Mouse (Mus musculus): Measurements from ENCODE around the gene Fbrs.
"Not testable (repeated sequence)": the region's sequence is repeated elsewhere in the genome, so short reads cannot be mapped to it uniquely, and the experiment has no call there.

Fbrs gene

DNA sequence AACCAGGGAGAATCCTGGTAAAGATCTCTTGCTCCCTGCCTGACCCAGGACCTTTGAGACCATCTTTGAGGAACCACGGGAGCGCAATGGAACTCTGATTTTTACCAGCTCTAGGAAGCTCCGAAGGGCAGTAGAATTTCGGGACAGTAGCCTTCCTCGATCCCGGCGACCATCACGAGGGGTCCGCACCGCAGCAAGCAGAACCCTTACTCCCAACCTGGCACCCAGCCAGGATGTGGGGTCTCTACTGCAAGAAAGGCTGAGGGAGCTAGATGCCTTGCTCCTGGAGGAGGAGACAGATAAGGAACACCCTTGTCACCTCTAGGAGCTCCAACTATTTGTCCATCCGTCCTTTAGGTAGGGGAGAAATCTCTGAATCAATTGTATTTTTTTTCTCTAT lies 2.7 kb upstream of the Fbrs start:
- DNase-seq (ENCODE audit: low spot score in 2 of 2) = peak in 1 of 2 experiments; percentile 15

DNA sequence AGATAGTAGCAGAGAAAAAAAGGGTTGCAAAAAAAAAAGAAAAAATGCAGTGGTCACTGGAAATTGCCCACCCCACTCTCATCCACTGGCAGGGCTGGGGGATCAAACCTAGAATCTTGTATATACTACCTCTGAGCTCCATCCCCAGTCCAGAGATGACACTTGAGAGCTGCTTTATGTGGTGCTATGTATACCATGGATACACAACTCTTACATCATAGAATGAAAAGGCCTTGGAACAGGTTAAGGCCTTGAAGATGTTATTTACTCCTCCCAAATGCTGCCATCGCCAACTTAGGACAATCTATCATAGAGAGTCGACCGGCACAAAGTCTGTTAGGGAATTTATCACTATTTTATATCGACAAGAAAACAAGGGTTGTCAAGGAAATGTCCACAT lies 2.1 kb upstream of the Fbrs start:
- DNase-seq (ENCODE audit: low spot score in 2 of 2) = peak in 1 of 2 experiments; percentile 11

DNA sequence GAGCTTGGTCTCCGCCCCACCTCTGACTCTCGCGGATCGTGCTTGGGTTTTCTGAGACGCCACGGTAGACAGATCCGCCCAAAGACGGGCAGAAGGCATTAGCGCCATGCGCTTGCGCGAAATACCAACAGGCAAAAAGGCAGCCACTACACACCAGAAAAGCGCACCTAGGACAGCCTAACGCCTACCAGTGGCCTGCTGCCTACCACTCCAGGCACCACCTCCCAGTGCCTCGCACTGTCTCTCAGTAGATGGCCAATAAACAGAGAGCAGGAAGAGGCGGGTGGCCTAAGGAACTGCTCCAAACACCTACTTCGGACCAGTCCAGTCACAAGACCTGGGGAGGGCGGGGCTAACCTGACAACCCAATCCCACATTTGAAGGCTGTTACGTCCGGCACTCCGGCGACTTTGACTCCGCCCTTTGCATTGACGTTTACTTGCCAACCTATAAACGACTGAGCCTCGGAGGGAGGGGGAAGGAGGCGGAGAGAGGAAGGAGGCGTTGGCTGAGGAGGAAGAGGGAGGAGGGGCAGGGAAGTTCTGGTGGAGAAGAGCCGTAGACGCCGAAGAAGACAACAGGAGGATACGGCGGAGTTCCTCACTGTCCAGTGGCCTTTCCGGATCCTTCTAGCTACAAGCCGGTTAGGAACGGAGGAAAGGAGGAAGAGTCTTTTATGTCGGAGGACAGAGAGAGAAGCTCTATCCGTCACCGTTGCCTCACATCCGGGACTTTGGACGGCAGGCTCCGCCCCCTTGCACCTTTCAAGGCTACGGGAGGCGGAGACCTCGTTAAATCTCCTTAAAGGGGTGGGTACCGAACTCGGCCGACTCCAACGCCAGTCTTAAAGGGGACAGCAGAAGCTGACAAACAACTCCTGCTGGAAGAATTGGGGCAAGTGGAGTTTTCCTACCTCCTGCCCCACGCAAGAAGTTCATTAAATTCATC lies 1.0 kb upstream of the Fbrs start:
- peak; percentile 100 for DNase-seq (ENCODE audit: low spot score in 2 of 2)

DNA sequence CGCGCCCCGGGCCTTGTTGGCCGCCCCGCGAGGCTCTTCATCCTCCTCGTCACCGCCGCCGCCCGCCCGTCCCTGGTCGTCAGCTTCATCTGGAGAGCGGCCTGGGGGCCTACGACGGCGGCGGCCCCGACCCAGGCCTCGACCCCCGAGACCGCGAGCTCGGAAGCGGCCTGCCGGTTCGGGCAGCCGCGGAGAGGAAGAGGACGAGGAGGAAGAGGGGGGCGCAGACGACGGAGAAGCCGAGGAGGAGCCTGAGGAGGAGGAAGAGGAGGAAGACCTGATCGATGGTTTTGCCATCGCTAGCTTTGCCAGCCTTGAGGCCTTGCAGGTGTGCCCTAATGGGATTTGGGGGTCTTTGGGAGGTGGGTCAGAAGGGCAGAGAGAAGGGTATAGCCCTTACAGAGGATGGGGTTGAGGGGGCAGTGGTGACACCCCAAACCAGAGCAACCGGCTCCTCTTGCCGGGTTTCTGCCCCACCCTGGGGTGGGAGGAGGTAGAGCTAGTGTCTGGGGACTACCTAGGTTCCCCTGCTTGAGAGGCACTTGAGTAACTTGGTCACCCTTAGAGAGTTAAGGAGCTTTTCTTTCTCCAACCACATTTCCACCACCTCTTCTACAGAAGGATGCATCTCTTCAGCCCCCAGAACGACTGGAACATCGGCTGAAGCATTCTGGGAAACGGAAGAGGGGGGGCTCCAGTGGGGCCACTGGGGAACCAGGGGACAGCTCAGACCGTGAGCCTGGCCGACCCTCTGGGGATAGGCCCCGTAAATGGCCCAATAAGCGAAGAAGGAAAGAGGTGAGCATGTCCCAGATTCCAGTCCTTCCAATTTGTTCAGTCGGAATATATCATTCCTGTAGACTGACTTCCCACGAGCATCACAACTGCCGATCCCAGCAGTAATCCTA lies 573 bp downstream of the Fbrs start:
- peak; percentile 34 to 39 for DNase-seq (ENCODE audit: low spot score in 2 of 2)

DNA sequence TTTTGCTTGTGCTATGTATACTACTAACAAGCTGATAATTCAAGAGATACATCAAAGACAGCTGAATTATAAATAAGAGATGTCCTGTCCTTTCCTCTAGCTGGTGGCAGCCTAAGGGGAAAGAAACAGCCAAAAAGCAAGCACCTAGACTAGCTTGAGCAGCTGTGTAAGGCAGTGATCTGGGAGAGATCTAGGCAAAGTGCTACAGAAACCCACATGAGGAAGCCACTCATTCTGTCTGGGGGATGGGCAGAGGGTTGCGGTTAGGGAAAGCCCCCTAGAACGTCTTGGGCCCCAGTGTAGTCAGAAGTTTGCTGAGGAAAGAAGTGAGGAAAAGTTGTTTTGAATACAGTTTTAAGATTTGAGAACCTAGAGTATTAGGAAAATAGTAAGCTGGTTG lies 1.3 kb downstream of the Fbrs start:
- peak in 1 of 2 experiments; percentile 20 for DNase-seq (ENCODE audit: low spot score in 2 of 2)

DNA sequence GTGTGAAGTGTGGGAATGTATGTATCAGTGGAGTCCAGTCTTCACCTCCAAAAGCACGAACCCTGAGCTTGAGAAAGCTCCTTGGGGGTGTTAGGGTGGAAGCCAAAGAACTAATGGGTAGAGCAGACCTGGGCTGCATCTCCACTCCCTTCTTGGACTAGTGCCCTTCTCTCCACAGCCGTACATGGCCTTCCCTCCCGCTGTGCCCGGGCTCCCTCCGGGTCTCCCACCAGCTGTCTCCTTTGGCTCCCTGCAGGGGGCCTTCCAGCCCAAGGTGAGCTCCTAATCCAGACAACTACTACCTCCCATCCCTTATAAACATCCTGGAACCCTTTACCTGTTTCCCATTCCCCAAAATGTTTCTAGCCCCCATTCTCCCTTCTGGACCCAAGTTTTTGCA lies 6.4 kb downstream of the Fbrs start:
- DNase-seq (ENCODE audit: low spot score in 2 of 2) = no peak

DNA sequence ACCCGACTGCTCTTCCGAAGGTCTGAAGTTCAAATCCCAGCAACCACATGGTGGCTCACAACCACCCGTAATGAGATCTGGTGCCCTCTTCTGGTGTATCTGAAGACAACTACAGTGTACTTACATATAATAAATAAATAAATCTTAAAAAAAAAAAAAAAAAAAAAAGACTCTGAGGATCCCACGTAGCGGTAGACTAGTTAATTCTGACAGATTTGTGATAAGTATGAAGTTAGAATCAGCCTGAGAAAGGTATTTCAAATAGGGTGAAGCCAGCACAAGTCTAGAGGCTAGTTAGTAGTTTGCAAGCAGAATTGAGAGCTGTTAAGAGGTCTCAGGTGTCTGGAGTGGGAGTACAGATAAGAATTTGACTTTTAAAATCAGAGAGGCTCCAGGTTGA lies 9.4 kb downstream of the Fbrs start:
- DNase-seq (ENCODE audit: low spot score in 2 of 2) = not testable (repeated sequence)

DNA sequence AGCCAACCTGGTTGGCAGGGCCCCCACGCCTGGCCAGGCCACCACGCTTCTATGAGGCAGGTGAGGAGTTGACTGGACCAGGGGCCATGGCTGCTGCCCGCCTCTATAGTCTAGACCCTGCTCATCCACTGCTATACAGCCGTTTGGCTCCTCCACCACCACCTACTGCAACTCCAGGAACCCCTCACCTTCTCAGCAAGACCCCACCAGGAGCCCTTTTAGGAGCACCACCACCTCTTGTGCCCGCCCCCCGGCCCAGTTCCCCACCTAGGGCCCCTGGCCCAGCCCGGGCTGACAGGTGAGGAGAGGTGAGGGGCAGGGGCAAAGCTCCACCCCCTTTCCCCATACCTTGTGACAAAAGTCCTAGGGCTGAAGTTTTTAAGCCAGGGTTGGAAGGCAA lies 11.0 kb downstream of the Fbrs start:
- DNase-seq (ENCODE audit: low spot score in 2 of 2) = no peak

DNA sequence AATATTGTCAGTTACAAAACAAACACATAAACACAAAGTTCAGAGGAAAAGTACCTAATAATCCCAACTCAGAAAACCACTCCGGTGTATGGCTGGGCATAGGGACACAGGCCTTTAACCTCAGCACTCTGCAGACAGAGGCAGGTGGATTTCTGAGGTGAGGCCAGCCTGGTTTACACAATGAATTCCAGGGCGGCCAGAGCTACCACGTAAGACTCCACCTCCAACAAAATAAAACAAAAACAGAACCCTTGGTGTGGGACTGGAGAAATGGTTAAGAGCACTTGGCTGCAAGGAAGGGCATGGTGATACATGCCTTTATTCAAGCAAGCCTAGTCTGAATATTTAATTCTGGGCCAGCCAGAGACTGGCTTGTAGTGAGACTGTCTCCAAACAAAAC lies 12.8 kb downstream of the Fbrs start:
- no peak for DNase-seq (ENCODE audit: low spot score in 2 of 2)

DNA sequence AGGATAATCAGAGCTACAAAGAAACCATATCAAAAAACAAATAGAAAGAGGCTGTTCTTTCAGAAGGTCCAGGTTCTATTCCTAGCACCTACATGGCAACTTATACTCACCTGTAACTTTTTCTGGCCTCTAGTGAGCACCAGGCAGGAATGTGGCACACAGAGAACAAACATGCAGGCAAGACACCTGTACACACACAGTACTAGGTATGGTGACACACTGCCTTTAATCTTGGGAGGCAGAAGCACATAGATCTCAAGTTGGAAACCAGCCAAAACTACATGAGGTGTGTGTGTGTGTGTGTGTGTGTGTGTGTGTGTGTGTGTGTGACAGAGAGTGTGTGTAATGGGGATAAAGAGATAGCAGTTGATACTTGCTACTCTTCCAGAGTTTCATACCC lies 15.6 kb downstream of the Fbrs start:
- DNase-seq (ENCODE audit: low spot score in 2 of 2) = no peak

DNA sequence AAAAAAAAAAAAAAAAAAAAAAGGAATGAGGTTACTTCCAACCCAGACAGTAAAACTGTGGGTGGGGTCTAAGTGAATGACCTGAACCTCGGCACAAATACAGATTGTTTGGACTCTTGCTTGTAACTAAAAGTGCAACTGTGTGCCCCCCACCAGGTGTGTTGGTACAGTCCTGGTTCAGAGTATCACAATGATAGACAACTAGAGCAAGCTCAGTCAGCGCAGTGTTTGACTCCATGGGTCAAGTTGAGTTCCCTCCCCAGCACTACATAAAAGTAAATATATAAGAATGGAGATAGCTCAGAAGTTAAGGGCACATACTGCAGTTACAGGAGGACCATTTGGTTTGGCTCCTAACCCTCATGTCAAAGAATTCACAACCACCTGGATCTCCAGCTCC lies 18.4 kb downstream of the Fbrs start:
- DNase-seq (ENCODE audit: low spot score in 2 of 2) = no peak

DNA sequence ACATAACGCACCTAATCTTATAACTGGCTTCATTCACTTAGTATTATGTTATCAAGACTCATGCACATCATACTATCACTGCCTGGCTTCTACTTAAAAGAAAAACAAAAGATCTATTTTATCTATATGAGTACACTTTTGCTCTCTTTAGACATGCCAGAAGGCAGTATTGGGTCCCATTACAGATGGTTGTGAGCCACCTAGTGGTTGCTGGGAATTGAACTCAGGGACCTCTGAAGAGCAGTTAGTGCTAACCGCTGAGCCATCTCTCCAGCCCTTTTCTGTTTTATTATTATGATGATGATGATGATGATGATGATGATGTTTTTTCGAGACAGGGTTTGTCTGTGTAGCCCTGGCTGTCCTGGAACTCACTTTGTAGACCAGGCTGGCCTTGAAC lies 19.4 kb downstream of the Fbrs start:
- DNase-seq (ENCODE audit: low spot score in 2 of 2) = peak in 1 of 2 experiments; percentile 25

DNA sequence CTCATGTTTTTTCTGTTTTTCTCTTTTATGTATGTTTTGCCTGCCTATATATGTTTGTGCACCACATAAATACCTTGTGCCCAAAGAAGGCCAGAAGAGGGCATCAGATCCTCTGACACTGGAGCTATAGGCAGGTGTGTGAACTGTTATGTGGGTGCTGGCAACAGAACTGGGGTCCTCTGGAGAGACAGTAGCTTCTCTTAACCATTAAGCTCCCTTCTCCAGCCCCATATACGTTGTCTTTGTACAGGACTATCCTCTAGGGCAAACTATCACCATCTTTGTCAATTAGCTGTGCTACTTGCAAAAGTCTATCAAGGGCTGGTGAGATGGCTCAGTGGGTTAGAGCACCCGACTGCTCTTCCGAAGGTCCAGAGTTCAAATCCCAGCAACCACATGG lies 29.3 kb downstream of the Fbrs start:
- no peak for DNase-seq (ENCODE audit: low spot score in 2 of 2)

DNA sequence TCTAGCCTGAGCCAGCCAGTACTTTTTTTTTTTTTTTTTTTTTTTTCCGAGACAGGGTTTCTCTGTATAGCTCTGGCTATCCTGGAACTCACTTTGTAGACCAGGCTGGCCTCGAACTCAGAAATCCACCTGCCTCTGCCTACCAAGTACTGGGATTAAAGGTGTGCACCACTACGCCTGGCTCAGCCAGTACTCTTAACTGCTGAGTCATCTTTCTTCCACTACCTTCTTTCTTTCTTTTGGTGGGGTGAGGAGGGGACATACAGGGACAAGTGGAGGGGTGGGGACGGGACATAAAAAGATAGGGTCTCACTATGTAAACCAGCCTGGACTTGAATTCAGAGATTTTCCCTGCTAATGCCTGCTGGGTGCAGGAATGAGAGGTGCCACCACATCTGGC lies 30.8 kb downstream of the Fbrs start:
- not testable (repeated sequence) for DNase-seq (ENCODE audit: low spot score in 2 of 2)

DNA sequence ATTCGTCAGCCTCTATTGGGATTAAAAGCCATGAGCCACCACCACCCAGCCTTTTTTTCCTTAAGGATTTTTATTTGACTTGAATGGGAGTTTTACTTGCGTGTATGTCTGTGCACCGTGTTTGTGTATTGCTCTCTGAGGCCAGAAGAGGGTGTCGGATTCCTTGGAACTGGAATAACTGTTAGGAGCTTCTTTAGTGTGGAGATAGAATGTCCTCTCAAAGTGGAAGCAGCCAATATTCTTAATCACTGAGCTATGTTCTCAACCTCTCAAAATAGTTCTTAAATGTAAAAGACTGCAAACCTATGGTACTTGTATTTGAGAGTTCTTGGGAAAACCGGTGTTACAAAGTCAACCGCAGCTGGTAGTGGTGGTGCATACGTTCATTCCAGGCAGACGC lies 32.2 kb downstream of the Fbrs start:
- peak in 1 of 2 experiments; percentile 21 for DNase-seq (ENCODE audit: low spot score in 2 of 2)

DNA sequence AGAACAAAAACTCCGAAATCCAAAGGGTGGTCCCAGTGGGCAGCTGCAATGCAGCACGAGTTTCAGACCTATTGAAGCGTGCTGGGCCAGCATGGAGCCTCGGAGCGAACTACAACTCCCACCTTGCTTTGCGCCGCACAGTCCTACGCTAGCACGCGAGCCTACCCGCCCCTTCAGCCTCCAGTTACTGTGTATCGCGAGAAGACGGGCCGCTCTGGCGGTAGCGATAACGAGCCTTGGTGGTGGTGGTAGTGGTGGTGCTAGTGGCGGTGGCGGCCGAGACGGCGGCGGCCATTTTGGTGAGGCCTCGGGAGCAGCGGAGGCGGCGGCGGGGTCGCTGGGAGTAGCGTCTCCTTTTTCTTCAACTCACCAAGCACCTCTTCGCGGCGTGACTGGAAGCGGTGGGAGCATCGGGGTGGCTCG lies 32.8 kb downstream of the Fbrs start, which contains the start of gene Srcap:
Srcap (plus strand) TSS at position 176 of the 423 bp plus-strand sequence.
- peak; percentile 97 for DNase-seq (ENCODE audit: low spot score in 2 of 2)

DNA sequence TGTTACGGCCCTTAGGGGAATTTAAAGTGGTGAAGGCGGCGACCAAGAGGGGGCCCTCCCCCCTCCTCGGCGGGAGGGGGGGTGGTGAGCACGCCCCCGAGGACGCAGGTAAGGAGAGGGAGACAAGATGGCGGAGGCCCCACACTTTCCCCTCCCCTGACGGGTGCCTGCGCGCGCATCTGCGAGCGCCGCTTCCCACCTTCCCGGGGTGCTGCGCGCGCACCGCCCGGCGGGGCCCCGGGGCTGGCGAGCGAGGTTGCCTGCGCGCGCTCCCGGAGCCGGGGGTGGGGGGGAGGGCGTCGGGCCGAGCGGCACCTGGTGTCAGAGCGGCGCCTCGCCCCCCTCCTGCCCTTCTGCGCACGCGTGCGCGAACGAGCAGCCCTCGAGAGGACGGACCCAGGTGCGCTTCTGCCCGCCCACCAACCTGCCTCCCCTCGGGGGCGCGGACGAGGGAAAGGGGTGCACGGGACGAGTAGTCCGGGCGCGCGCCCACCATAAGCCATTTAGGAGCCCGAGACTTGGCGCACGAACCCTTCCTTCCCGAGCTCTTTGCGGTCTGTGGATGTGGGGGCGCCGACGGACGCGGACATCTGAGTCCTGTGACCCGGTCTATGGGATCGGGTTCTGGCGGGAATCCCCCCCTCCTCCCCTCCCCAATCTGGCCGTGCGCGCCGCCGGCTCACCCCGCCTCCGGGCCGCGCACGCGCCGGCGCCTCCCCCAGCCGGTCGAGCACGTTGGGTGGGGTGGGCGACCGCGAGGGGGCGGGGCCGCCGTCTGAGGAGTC lies 33.4 kb downstream of the Fbrs start:
- peak; percentile 92 to 93 for DNase-seq (ENCODE audit: low spot score in 2 of 2)

DNA sequence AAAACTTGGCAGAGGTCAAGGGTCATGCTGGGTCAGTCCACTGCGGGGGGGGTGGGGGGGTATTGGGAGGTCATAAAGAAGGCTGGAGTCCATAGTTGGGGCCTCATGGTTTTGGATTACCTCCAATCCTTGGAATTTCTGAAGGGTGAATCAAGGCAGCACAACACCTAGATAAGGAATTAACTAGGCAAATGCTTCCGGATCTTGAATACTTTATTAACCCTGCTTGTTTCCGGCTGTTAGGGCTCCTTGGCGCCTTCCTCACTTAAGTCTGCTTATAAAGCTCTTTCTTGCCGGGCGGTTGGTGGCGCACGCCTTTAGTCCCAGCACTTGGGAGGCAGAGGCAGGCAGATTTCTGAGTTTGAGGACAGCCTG lies 34.0 kb downstream of the Fbrs start:
- DNase-seq (ENCODE audit: low spot score in 2 of 2) = no peak

DNA sequence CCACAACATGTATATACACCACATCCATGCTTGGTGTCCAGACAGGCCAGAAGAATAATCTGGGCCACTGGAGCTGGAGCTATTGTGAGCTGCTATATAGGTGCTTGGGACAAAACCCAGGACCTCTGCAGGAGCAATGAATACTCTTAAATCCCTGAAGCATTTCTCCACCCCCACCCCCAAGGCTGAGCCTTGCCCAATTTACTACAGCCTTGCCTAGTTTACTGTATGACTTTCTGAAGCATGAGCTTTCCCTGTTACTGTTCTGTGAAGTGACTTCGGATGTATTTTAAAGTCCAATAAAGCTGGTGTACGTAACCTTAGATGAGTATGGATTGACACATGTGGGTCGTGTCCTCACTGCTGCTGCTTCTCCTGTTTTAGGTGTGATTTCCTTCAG lies 34.8 kb downstream of the Fbrs start:
- DNase-seq (ENCODE audit: low spot score in 2 of 2) = peak in 1 of 2 experiments; percentile 5

DNA sequence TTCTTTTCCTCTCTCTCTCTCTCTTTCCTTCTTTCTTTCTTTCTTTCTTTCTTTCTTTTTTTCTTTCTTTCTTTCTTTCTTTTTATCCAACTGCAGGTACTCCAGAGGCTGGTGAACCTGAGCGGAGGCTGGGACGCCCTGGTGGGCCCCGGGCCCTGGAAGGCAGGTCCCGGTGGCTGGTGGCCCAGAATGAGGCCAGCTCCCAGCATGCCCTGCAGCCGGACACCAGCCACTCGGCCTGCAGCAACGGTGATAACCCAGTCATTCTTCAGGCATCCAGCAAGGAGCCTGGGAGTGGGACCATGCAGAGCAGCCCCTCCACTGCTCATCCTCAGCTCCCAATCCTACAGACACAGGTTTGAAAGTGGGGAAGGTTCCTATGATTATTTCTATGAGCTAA lies 36.8 kb downstream of the Fbrs start:
- DNase-seq (ENCODE audit: low spot score in 2 of 2) = peak; percentile 11 to 13

DNA sequence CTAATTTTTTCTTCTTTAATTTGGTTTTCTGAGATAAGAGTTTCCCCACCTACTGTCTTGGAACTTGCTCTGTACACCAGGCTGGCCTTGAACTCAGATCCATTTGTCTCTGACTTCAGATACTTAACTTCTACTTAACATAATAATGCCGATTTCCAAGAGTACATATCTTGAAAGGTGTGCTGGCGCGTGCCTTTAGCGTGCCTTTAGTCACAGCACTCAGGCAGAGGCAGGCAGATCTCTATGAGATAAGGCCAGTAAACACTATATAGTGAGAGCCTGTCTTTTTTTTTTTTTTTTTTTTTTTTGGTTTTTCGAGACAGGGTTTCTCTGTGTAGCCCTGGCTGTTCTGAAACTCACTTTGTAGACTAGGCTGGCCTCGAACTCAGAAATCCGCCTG lies 37.3 kb downstream of the Fbrs start:
- DNase-seq (ENCODE audit: low spot score in 2 of 2) = no peak

DNA sequence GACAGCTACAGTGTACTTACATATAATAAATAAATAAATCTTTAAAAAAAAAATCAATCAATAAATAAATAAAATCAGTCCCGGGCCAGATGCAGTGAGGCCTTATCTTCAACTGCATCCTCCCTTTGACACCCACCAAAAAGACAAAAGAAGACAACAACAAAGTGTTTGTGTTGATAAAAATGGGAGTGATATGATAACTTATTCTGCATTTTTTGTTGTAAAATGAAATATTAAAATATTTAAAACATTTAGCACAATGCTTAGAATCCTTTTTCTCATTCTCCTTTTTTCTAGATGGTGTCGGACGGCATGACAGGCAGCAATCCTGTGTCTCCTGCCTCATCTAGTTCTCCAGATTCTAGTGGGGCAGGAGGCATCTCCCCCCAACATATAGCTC lies 40.3 kb downstream of the Fbrs start, which contains the start of gene Gm42715:
Gm42715 (plus strand) TSS at position 301 of the 400 bp plus-strand sequence.
- DNase-seq (ENCODE audit: low spot score in 2 of 2) = no peak
